Mouse (Mus musculus): ENCODE results near the gene Ski.

The Ski gene

DNA sequence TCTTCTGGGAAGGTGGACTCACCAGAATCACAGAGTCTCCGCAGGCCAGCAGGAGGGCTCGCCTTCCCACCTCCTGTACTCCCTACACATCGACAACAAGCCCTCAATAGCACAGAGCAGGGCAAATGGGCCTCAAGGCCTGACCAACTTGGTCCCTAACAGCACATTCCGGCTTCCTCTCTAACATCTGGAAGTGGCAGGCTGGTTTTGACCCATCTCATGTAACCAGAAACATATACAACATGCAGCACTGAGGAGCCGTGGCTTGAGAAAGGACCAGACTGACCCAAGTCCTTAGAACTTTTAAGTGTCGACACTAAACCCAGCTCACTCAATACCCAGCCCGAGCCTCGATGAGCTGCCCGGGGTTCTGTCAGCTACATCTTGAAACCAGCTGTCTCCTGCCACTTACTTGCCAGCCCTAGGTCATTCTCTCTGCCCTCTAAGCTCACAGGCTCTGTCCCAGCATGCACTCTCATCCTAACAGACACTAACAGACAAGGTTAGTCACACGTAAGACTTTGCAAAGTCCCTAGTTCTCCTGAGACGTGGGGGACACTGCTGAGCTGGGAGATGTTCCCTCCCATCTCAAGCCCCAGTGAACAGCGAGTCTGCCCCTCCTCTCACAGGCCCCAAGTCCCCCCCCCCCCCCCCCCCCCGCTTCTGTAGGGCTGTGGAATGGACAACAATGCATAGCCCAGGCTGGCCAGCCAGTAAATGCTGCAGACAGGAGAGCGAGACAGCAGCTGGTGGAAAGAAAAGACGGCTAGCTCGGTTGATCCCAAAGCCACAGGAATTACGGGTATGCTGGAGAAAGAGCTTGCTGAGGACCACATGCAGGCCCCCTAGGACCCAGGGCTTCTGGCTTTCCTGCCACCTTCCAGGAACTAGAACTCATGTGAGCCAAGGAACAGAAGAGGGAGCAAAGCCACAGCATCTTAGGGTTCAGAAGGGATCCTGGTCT, 48.3 kb downstream of the Ski start:
- no peak for DNase-seq (ENCODE audit: low spot score)

DNA sequence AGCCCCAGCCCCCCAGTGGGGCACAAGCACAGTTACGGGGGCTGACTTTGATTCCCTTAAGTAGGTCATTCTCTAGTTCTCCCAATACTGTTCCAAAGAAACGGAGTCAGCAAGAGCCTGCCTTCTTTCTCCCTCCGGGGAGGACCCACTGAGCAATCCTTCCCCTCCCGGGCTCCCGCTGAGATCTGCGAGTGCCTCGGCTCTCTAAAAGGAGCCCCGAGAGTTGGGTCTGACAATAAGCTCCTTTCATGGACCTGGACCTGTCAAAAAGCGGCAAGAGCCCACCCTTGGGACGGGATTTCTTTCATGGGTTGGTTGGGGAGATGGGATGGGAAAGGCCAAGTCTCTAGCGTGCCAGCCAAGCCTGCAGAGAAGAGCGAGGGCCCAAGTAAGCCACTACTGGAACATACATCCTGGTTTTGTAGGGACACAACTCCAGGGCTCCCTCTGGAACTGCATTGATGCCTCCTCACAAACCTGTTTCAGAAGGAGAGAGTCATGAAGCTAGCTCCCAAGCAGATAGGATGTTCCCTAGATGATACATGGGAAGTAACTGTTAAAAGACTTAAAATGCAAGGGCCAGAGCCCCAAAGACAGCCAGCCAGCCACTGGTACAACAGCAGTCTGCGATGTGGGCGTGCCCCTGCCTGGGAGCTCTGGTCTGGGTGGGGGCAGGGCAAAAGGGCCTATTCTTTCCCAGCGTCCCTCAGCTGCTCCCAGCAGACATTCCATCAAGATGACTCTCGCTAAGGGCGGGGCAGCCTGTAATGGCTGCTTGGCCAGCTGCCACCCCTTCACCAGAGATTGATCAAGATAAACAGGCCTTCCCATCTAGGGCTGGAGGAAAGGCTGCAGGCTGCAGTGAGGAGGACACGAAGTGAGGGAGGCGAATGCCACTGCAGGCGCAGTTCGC, 49.2 kb downstream of the Ski start:
- DNase-seq (ENCODE audit: low spot score) = peak; percentile 94

DNA sequence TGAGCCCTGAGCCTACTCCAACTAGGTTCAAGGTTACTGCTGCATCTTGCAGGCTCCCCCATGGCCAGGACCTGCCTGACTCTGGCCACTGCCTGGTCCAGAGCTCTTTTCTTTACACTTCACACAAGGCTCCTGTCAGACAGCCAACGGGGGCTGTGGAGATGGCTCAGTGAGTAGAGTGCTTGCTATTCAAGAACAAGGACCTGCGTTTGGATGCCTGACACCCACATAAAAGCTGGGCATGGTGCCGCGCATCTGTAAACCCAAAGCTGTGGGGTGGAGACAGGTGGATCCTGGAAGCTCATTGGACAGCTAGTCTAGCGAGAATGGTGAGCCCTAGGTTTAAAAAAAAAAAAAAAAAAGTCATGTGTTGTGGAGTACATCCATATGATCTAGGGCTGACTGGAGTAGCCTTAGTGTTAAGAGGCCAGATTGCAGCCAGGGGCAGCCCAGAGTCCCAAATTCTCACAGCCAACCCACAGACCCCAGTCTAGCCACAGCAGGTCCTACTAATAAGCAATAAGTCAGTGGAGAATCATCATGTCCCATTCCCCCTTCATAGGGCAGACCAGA, 50.3 kb downstream of the Ski start:
- DNase-seq (ENCODE audit: low spot score) = no peak

GRCm38 (mm10) chr4:155170614-155171212, 51.7 kb downstream of the Ski start:
- no peak for DNase-seq (ENCODE audit: low spot score)

GRCm38 (mm10) chr4:155168835-155169252, 53.5 kb downstream of the Ski start:
- DNase-seq (ENCODE audit: low spot score) = no peak

DNA sequence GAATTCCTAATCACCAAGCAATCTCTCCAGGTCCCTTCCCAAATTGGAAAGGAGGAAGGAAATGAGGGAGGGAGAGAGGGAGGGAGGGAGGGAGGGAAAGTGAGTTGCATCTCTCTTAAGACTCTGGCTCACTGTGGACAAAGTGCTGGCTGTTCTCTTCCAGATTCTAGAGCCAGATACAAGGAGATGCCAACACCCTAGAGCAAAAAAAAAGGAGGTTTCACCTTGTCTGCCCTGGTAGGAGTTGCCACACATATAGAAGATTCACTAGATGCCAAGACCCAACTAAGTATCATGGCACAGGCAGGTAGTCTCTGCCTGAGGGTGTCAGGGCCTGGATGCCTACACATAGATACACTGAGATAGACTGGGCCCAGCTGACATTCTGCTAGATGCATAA, 56.5 kb downstream of the Ski start:
- DNase-seq (ENCODE audit: low spot score) = no peak

GRCm38 (mm10) chr4:155164550-155164949, 57.8 kb downstream of the Ski start:
- no peak for DNase-seq (ENCODE audit: low spot score)

- no peak for DNase-seq (ENCODE audit: low spot score)
Observed at GRCm38 (mm10) chr4:155163685-155164084, 58.7 kb downstream of the Ski start.

- DNase-seq (ENCODE audit: low spot score) = no peak
Observed at GRCm38 (mm10) chr4:155163320-155163651, 59.1 kb downstream of the Ski start.

DNA sequence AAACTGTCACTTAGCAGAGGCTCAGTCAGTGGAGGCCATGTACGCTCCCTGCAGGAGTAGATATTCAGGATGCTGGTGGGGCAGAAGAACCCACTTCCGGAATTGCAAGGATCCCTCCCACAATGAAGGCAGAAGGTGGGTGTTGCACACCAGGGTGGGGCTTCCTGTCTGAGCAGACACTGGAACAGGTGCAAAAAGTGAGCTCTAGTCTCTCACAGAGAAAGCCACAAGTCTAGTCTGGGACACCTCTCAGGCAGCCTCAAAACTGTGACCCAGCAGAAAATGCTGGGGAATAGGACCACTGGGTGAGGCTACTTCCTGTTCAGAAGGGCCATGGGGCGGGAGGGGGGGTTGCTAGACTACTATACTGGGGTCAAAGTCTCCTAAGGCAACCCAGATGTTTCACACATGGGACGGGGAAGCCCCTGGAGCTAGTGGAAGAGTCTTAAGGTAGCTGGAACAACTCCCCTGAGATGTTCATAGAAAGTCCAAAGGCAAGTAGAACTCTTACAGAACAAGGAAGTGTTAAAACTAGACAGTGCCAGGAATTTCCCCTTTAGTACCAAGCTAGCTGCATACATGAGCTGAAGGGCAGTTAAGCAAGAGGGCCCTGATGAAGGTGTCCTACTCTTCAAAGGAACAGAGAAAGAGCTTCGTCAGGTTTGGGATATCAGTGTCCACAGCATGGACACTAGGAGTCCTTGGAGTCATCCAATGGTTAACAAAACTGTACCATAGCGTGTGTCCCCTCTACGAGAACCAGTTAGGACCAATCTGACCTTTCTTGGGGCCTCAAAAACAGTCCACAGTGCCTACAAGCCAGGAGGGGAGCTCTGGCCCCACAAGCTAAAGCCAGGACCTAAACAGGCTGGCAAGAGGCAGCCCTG, 59.7 kb downstream of the Ski start:
- DNase-seq (ENCODE audit: low spot score) = no peak

- DNase-seq (ENCODE audit: low spot score) = no peak
Observed at GRCm38 (mm10) chr4:155158543-155158917, 63.9 kb downstream of the Ski start.

DNA sequence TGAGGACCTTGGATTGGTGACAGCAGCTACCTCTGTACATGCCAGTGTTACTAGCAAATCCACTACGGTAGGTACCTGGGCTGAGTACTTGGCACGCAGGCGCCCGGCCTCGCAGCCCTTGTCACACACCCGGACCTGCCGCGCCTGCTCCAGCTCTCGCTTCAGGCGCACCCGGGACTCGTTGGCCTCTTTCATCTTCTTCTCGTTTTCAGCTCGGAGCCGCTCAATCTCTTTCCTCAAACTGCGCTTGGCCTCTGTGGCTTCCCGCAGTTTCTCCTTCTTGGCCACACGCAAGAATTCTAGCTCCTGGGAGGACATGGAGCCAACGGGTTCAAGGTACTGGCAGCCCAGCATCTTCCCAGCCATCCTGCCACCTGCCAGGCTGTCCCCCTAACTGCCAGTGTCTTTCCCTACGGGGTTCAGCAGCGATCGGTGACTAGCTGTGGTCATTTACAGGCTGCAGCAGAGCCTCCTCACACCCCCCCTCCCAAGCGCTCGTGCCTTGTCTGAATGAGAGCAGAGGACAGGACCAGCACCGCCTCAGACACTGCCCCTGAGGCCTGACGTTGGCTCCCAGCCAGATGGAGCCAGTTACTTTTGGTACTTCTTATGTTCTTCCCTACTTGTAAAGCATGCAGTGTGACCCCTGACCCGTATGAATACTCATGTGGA, 64.4 kb downstream of the Ski start:
- no peak for DNase-seq (ENCODE audit: low spot score)

- no peak for DNase-seq (ENCODE audit: low spot score)
Observed at GRCm38 (mm10) chr4:155156734-155157133, 65.7 kb downstream of the Ski start.

DNA sequence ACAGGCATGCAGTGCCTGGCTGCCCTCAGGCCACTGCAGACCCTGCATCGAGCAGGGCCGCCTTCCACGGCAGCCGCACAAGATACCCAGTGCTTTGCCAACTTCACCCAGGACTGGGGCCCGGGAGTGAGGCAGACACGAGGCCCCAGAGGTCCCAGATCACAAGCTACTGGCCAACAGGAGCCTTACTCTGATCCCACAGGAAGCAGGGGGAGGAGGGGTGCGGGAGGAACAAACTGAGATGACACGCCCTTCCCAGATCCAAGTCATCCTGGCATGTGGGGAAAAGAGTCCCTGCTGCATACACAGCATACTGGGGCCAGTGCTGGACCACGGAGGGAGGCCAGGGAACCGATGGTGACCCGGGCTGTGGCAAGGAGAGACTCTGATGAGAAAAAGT, 67.4 kb downstream of the Ski start:
- no peak for DNase-seq (ENCODE audit: low spot score)

DNA sequence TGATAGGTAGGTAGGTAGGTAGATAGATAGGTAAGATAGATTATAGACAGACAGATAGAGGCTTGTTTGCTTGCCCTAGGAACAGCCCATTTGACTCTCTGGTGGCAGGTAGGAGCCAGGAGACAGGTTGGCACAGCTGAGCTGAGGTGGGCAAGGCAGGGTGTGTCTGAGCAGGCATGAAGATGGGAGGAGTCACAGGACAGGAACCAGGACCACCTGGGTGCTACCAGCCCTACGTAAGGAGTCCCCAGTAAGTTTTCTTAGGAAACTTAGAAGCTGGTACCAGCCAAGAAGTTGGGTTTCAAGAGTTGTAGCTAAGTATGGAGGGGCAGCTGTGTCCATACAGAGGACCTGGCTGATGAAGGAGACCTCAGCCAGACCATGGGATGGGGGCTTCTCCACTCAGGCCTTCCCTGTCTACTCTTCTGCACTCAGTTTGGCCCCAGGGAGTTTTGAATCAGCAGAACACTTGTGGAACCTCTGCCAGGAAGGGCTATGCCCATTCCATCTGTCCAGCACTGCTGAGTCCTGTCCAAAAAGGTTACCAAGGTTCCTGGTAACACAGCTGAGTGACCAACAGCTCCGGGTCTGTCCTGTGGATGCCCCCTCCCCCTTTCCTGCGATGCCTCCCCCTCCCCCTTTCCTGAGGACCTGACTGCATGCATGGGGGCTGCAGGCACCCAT, 68.9 kb downstream of the Ski start:
- no peak for DNase-seq (ENCODE audit: low spot score)

DNA sequence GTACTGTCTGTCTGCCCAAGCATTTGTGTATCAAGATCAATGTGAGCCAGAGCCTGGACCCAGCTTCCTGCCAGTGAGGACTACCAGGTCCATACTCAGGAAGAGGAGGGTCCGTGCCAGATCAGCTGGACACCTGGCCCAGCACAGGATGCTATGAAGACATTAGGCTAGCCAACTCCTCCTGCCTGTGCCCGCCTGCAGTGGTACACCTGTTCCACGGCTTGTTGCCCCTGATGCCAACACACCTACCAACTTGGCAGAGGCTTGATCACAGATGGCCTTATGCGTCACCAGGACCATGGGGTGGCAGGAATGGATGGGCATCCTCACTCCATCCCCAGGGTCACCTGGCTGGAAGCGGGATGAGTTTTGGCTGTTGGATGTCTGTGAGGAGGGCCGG, 69.9 kb downstream of the Ski start:
- DNase-seq (ENCODE audit: low spot score) = no peak

- no peak for DNase-seq (ENCODE audit: low spot score)
Observed at GRCm38 (mm10) chr4:155151845-155152244, 70.5 kb downstream of the Ski start.

- no peak for DNase-seq (ENCODE audit: low spot score)
Observed at GRCm38 (mm10) chr4:155151221-155151788, 71.1 kb downstream of the Ski start.

GRCm38 (mm10) chr4:155150276-155151113, 71.9 kb downstream of the Ski start:
- peak; percentile 88 for DNase-seq (ENCODE audit: low spot score)

Data from urinary bladder, postnatal 25 days (tissue).